Mouse (Mus musculus) urinary bladder, postnatal 4 days (tissue): ENCODE data around the gene Apobec2.

Source experiments
- DNase-seq, 2 experiments: peaks; one replicate each; pipeline ENCODE4 v3.0.0; 2021 to 2022; ENCODE audit warnings: low spot score in 2 of 2

Apobec2 gene

GRCm38 (mm10) chr17:48409380-48410298 is 23.1 kb downstream of the Apobec2 start, which contains the start of the genes Nfya and Oard1:
Gene Nfya, minus strand, starts transcription at chr17:48409906.
Gene Oard1, plus strand, starts transcription at chr17:48410014.
- DNase-seq = peak; percentile 100

GRCm38 (mm10) chr17:48408526-48409291 is 24.0 kb downstream of the Apobec2 start:
- DNase-seq = peak; percentile 73 to 76

- no peak for DNase-seq
Observed at GRCm38 (mm10) chr17:48407910-48408525, 24.7 kb downstream of the Apobec2 start.

- DNase-seq = no peak
Observed at GRCm38 (mm10) chr17:48407154-48407553, 25.6 kb downstream of the Apobec2 start.

- DNase-seq = no peak
Observed at GRCm38 (mm10) chr17:48404706-48405105, 28.0 kb downstream of the Apobec2 start.

- DNase-seq = no peak
Observed at GRCm38 (mm10) chr17:48403848-48404247, 28.9 kb downstream of the Apobec2 start.

- no peak for DNase-seq
Observed at GRCm38 (mm10) chr17:48402751-48403150, 30.0 kb downstream of the Apobec2 start.

GRCm38 (mm10) chr17:48401710-48402109 is 31.0 kb downstream of the Apobec2 start:
- no peak for DNase-seq

- DNase-seq = no peak
Observed at GRCm38 (mm10) chr17:48392616-48393015, 40.1 kb downstream of the Apobec2 start.

- DNase-seq = no peak
Observed at GRCm38 (mm10) chr17:48391446-48391845, 41.3 kb downstream of the Apobec2 start.

- no peak for DNase-seq
Observed at GRCm38 (mm10) chr17:48389442-48389841, 43.3 kb downstream of the Apobec2 start.

GRCm38 (mm10) chr17:48388666-48389065 is 44.1 kb downstream of the Apobec2 start:
- no peak for DNase-seq

GRCm38 (mm10) chr17:48385786-48386461 is 46.8 kb downstream of the Apobec2 start:
- DNase-seq = no peak

GRCm38 (mm10) chr17:48379050-48379449 is 53.7 kb downstream of the Apobec2 start:
- DNase-seq = no peak

GRCm38 (mm10) chr17:48376102-48376501 is 56.6 kb downstream of the Apobec2 start:
- DNase-seq = no peak

- DNase-seq = no peak
Observed at GRCm38 (mm10) chr17:48372987-48373386, 59.7 kb downstream of the Apobec2 start.

GRCm38 (mm10) chr17:48371621-48372020 is 61.1 kb downstream of the Apobec2 start:
- DNase-seq = no peak
